Mouse (Mus musculus) liver, postnatal 0 days (tissue): ENCODE measurements around the gene Kcnc1.

Source experiments
- CTCF ChIP-seq: sonication (generic); IDR thresholded peaks from 2 replicates; pipeline ENCODE4 v1.5.1; 2016; ENCODE audit warnings: antibody characterized with exemption, low read depth
- EP300 ChIP-seq: IDR thresholded peaks from 2 replicates; pipeline ENCODE4 v1.6.1; 2016; ENCODE audit warnings: antibody characterized with exemption, low read depth, mild to moderate bottlenecking

DNA sequence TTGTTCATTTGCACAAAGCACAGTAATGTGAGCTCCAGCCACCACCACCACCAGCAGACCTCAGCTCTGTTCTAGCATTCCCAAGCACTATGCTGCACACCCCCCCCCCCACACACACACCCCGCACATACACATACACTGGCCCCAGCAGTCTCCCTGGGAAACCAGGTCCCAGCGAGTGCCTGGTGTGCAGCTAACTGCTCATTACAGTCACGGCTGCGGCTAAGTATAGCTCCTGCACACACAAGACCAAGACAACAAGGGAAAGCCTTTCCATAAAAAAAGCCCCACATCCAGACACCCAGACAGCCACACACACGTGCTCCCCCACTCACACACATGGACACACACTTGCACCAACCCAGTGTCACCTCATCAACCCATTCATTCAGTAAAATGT is 16.5 kb downstream of the Kcnc1 start:
- TF ChIP-seq CTCF (no peak), EP300 (no peak)
